Mouse (Mus musculus) cerebellum, postnatal 4 days (tissue): ENCODE measurements around the gene Coa7.
"Not testable (repeated sequence)": the region's sequence is repeated elsewhere in the genome, so short reads cannot be mapped to it uniquely, and the experiment has no call there.

ENCODE experiments used
- DNase-seq, 2 experiments: peaks; one replicate each; pipeline ENCODE4 v3.0.0; 2022; ENCODE audit warnings: low spot score in 2 of 2, mixed read lengths in 1 of 2

Gene Coa7

DNA sequence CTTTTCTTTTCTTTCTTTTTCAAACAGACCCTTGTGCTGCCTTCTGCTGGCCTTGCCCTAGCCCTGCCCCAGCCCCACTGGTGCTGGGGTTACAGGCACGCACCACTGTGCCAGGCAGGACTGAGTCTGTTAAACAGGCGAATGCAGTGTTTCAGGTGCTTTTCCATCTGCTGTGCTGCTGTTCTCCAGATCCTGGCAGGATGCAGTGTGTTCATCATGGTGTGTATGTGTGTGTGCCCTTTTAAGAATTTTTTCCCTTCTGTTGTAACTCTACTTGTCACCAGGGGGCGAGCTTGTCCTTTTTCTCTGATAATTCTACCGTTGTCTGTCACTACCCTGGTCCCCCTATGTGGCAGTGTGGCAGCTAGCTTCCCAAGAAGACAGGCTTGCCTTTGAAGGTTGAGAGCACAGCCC is 11.3 kb downstream of the Coa7 start:
- DNase-seq, result peak; percentile 50 to 72

DNA sequence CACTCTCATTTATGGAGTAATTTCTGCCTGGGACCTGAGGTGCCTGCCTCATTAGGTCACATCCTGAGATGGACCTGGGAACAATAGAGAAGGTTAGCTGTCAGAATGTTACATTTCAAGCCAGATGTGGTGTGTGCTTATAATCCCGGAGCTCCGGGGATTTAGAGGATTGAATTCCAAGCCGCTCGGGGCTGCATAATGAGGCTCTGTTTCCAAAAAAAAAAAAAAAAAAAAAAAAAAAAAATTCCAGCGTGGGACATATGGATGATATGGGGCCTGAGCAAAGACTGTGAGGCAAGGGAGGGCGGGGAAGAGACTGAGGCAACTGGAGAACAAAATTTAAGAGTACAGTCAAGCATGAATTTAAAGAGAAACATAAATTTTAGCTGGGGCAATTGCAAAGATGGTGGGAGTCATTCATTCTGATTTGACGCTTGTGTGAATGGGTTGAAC is 16.7 kb downstream of the Coa7 start:
- DNase-seq, result no peak

DNA sequence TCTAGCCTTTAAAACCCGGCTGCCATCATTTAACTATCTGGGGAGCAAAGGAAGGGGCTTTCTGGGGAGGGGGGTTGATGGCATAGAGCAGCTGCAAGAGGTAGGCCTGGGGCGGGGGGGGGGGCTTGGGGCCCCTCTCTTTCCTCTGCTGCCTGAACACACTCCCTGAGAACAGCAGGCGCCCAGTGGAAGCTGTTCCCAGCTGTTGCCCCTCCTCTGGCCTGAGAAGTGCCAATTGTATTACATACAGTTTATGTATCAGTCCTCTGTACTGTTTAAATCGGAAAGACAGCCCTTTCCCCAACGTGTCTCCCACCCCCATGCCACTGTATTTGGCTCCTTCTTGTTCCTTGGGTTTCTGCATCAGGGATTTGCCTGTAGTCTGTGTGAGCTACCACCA is 17.9 kb downstream of the Coa7 start:
- no peak for DNase-seq

DNA sequence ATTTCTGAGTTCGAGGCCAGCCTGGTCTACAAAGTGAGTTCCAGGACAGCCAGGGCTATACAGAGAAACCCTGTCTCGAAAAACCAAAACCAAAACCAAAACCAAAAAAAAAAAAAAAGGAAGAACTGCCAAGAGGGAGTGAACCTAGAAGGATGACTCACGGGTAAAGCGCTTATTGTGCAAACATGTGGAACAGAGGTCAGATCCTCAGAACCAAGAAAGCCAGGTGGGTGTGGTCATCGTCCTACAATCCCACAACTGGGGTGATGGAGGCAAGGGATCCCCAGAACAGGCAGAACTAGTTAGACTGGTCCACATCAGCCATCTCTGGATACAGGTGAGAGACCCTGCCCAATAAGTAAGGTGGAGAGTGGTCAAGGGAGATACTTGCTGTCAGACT is 19.2 kb downstream of the Coa7 start:
- DNase-seq, result no peak

DNA sequence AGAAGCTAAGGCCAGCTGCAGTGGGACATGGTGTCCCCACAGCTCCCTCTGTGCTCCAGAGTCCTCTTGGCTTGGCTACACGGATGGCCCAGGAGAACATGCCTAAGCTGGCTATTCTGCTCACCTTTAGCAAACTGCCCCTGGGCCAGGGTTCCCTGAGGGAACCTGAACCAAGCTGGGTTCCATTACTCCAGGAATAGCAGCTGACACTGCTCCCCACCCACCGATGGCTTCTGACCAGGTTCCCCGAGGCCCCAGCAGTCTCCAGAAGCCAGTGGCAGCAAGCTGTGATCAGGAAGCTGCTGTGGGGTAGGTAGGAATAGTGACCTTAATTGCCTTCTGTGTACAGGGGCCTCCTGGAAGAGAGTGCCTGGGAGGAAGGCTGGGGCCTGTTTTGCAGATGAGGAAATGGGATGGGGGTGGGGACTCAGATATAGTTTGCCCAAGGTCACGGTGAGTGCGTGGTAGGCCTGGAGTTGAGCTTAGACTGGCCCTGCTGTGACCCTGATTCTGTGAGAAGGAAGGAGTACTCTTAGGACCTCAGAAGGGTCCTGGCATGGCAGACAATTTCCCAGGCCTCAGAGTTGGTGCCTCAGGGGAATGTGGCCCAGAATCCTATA is 20.4 kb downstream of the Coa7 start:
- DNase-seq, result no peak

DNA sequence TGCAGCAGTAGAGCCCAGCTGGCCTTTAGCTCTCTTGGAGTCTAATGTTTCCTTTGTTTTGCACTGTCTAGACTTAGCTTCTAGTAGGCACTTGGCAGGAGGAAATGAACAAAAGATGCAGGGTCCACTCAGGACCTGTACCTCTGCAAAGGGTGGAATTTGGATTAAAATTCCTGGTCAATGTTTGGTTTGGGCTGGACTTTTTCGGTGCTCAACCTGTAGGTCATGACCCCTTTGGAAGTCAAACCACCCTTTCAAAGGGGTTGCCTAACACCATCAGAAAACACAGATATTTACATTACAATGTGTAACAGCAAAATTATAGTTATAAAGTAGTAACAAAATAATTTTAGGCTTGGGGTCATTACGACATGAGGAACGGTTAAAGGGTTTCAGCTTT is 21.1 kb downstream of the Coa7 start:
- DNase-seq, result no peak

DNA sequence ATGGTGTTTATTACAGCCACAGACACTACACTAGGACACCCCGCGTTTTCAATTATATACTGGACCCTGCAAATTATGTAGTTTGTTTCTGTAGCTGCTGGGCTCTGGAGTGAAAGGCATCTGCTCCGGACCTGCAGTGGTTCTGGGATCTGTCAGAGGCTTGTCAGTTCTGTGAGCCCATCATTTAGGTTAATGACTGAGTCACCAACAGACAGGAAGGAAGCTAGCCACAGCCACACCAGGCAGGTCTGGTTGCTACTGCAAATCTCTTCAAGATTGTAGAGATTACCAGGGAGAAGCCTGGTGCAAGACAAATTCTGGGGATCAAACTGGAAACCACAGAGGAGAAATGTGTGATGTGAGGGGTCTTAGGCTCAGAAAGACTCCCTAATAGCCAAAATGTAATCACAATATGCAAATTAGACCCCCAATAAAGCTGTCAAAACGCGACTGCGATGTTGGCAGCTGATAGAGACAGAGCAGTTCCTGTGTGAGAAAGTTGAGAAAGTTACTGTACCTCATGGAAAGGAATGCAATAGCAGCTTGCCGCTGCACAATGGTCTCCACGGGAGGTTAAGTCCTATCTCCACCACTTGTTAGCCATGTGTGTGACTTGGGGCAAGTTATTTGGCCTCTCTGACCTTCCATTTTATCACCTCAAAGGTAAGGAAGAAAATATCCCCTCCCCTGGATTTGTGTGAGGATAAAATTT is 22.1 kb downstream of the Coa7 start:
- no peak for DNase-seq

DNA sequence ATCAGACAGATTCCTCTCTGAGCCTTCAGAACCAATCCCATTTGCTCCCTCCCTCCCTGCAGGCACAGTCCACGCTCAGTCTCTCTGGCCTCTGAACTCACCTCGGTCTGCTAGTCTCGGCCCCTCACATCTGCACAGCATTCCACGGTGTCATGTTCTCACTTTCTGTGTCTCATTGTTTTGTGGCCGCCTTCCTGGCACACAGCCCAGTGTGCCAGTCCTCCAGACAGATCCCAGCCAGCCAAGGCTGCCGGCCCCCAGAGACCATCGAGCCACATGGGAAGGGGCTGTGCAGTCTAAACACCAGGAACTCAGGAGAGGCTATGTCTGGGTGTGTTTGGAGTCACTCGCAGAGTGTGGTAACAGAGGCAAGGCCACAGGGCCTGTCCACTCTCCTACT is 22.9 kb downstream of the Coa7 start:
- peak in 1 of 2 experiments; percentile 17 for DNase-seq

DNA sequence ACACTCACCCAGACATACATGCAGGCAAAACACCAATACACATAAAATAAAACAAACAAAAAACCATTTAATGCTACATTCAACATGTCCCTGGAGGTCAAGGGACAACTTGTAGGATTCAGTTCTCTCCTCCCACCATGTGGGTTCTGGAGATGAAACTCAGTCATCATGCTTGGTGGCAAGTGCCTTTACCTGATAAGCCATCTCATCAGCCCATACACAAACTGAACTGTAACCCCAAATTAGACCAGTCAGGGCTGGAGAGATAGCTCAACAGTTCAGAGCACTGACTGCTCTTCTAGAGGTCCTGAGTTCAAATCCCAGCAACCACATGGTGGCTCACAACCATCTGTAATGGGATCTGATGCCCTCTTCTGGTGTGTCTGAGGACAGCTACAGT is 25.7 kb downstream of the Coa7 start:
- DNase-seq, result not testable (repeated sequence)

DNA sequence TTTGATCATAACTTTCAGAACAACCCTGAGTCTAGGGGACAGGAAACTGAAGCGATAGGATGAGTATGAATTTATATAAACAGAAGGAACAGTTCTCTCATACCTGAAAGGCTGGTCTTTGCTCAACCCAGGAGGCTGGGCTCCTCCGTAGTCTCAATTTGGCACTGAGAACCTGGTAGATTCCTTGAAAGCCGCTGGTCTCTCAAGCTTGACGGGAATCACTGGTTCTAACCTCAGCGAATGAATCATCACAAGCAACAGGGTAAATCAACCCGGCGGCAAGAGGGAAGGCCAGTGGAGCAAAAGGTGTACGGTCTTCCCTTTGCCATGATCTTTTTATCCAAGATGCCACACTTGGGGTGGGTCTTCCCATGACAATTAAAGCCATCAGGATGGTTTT is 29.5 kb downstream of the Coa7 start:
- no peak for DNase-seq

DNA sequence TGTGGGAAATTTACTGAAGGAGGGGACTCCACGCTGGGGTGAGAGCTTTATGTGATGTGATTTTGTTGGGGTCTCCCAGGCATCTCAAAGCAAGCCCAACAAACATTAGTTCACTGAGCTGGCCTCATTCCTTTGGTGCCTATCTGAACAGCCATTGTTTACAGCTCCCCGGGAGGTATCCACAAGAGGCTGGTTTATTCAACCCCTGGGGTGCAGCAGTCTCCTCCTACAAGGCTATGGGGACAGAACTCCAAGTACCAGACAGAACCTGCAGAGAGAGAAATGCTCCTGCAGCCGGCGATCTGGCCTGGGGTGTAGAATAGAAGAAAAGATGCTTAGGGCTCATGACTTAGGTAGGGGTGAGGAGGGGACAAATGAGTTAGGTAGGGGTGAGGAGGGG is 30.6 kb downstream of the Coa7 start:
- no peak for DNase-seq

DNA sequence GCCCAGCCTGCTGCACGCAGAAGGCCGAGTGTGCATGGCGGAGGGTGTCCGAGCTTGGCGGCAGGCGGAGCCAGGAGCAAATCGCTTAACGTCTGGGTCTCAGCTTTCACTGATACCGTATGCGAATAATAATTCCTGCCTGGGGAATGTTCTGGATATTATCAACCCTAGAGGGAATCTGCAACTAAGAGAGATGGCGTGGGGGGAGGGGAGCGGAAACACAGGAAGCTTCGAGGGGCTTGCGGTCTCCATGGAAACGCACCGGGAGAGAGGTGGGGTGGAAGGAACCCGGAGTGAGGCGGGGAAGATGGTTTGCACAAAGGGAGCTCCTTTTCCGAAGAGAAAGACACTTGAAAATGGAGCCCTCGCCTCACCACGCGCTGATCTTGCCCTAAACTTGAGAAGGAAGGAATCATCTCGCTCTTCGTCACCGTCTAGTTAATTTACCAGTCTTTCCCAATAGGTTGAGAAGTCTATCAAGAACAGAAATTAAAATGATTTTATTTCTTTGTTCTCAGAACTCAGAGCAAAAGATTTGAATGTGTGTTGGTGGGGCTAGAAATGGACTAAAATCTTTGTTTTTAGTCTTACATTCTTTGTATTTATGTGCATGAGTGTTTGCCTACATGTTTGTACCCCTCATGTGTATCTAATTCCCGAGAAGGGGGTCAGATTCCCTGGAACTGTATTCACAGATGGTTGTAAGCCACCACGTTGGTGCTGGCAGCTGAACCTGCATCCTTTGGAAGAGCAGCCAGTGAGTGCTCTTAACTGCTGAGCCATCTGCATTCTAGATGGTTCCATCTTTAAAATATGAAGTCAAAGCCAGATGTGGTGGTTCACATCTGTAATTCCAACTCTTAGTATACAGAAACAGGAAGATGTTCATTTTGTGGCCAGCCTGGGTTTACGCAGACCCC is 32.5 kb downstream of the Coa7 start:
- peak; percentile 65 to 89 for DNase-seq

DNA sequence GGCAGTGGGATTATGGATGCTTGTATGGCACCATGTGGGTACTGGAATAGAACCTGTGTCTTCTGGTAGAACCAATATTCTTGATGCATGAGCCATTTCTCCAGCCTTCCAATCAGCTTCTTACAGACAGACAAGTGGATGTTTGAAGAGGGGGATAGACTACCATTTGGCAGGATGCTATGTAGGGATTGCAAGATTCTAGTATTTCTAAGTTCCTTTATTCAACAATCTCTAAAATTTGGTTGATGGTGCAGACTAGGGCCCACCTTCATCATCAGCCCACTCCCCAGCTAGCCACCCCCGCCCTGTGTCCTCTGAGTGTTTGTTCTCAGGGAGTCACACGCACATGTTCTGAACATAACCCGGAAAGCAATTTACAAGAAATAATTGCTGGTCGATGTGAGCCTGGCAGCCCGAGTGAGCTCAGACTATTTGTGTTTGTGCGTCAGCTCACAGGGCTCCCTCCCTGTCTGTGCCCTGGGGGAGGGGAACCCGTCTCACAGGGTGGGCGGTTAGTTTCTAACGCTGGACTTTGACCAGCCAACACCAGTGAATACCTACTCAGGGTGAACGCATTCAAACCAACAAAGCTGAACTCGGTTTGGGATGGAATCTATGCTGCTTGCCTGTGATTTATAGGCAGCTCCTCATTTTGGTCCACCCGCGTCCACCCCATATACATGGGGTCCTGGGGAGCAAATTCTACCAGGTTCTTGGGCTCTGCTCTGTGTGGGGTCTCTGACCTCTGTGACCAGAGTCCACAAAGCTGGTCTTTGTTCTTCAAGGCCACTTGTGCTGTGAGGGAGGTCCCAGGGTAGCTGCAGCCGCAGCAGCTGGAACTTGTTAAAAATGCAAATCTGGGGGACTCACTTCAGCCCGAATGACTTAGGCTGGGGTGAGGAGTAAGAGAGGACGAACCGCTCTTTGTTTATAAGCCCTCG is 34.7 kb downstream of the Coa7 start:
- DNase-seq, result no peak

DNA sequence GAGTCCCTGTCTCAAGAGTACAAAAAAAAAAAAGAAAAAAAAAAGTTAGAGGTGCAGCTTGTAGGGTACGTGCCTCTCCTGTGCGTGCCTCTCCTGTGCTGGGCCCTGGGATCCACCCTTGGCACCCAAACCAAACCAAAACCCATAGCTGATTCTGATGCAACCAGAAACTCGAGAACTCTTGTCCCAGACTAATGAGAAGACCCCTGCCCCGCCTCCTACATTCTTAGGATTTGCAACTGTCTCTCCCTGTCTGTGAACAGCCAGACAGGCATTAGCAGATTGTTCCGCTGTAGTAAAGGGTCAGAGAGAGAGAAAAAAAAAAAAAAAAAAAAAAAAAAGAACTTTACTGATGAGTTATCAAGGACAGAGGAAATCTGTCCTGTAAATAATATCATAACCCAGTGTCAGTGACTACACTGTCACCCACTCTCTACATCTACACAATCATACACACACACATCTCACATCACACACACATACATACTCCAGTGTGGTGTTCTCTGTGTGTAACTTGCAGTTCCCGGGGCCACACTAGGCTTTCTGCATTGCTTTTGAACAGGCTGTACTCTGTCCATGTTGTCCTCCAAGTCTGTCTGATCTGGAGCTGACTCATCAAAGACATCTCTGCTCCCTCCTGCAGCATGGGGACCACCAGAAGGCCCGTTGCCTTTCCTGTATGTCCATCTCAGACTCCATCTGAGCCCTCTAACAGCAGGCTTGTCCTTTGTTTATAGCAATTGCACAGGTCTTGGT is 35.6 kb downstream of the Coa7 start:
- DNase-seq, result no peak

DNA sequence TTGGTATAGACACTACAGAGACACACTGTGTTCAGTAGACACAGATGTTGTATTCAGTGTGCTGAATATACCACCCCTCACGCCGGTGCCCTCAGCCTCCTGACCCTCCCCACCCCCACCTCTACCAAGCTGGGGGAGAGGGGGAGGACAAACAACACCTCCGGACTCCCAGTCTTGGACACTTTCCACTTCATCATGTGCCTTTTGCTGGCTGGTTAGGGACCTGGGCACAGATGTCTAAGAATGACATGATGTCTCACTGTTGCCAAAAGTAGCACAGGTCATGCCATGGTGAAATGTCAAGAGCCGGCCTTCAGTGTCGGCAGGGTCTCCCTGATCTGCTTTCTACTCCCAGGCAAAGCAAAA is 36.2 kb downstream of the Coa7 start:
- DNase-seq, result no peak

DNA sequence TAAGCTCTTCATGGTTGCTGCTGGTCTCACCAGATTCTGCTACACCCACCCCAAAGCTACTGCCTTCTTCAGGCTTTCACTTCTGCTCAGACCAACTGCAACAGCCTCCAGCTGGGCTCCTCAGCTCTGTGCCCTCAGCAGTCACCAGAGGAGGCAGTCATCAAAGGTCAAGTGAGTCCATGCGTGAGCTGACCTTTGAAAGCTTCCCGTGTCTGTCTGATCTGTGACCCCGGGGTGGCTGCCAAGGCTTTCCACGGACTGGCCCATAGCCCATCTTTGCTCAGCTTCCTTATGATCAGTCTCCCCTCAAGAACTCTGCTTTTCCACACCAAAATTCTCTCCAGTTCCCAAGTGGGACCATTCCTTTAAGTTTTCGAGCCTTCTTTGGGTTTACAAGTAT is 41.3 kb downstream of the Coa7 start:
- DNase-seq, result no peak

DNA sequence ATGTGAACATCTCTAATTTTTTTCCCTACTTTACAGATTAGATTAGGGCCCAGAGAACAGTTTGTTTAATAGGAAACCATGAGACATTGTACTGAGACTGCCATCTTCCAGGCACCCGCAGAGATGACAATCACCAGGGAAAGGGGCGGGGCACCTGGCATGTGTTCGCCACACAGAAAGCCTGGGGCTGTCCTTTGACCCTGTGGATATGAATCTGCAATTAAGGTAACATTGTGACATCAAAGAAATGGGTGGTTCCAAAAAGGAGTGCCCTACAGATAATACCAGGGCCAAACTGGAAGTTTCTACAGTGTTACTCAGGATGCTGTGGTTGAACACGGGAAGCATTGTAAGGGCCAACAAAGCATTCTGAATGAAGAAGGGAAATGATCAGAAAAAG is 42.5 kb downstream of the Coa7 start:
- DNase-seq, result no peak

DNA sequence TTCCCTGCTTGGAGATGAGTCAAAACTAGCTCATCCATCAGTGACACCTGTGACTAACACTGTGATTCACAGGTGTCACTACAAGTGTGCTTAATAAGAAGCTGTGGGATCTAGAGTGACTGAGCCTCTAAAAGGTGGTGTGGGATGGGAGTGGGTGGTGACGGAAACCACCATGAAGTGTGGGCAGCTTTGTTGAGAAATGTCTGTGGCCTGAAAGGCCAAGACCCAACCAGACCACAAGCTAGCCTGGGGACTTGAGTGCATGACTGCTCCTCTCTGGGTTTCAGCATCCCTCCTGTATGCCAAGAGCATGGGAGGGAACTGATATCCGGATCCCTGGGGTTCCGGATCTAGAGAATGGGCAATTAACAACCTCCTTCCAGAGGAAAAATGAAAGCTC is 43.5 kb downstream of the Coa7 start:
- no peak for DNase-seq

DNA sequence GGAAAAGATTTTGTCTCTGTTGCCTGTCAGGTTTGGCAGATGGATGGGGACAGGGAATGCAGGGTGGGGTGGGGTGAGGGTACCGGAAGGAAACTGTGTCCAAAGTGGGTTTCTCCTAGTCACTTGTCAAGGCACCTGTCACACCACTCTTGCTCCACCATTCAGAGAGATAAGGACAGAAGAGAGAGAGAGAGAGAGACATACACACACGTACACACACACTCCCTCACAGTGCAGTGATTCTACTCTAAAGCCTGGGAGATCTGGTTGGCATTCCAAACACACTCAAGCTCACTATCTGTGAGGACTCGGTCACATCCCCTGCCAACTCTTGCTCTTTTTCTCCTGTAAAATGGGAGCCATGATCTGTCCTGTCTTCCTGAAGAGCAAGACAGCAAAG is 44.2 kb downstream of the Coa7 start:
- DNase-seq, result no peak

DNA sequence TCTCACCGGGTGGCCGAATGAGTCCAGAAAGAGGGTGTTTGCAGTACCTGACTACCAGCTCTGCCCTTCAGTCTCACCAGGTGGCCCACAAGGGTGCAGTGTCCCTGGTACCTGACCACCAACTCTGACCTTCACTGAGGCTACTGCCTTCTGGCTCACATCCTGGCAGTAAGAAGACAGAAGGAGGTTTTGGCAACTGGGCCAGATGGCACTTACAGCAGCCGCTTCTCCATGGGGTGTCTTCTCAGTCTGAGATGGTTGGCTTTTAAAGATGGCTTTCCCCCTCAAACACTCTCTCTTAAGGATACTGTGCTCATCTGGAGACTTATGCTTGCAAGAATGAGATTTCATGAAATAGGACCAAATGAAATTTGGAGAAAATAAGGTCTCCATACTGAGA is 51.5 kb downstream of the Coa7 start:
- peak in 1 of 2 experiments; percentile 21 for DNase-seq

DNA sequence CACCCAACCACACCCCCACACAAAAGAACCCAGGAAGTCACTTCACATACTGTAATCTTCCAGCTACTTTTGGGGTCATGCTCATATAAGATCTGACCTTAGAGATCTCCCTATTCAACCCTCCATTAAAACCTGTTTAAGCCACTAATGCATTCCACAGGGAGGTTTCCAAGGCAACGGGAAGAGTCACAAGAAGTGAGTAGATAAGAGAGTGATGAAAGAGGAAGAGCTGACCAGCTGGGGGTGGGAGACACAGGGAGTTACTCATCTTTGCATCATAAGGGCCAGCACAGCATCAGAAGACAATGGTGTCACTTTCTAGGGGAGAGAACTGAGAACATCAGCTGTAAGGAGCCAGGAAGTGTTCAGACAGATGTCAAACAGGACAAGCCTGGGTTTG is 52.2 kb downstream of the Coa7 start:
- DNase-seq, result no peak
